ENCODE assay signal across 28 mouse cellular contexts in the genomic region with DNA sequence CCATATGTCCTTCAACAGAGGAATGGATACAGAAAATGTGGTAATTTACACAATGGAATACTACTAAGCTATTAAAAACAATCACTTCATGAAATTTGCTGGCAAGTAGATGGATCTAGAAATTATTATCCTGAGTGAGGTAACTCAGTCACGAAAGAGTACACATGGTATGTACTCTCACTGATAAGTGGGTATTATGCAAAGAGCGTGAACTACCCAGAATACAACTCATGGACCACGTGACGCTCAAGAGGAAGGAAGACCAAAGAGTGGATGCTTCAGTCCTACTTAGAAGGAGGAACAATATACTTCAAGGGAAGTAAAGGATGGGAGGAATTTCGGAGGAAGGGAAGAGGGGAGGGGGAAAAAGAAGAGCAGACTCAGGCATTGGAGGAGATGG.
"Had no signal": no experiment of that assay in that cellular context is flagged by ENCODE, and none has a peak within 500 bp of the region (broad histone marks: within the 10 kb centered on the region; RNA-seq: fewer than 3 reads in every experiment).

No protein-coding gene starts in this region.

- H3K27me3 ChIP-seq: limb, embryonic 12.5 days; limb, embryonic 13.5 days; limb, embryonic 15.5 days; liver, embryonic 12.5 days; liver, embryonic 13.5 days; liver, embryonic 15.5 days; lung, embryonic 15.5 days; megakaryocyte, embryonic 14.5 days; midbrain, embryonic 12.5 days; midbrain, embryonic 13.5 days; midbrain, embryonic 15.5 days; neural tube, embryonic 12.5 days had no signal

- H3K4me3 ChIP-seq: left cerebral cortex, adult 2 months; limb, embryonic 10.5 days; limb, embryonic 12.5 days; limb, embryonic 13.5 days; limb, embryonic 15.5 days; liver, embryonic 12.5 days; liver, embryonic 13.5 days; liver, embryonic 15.5 days; lung, embryonic 15.5 days; megakaryocyte, embryonic 14.5 days; midbrain, embryonic 10.5 days; midbrain, embryonic 12.5 days; midbrain, embryonic 13.5 days; midbrain, embryonic 15.5 days; myocyte; neural tube, embryonic 12.5 days had no signal

- H3K4me2 ChIP-seq: limb, embryonic 12.5 days; limb, embryonic 13.5 days; limb, embryonic 15.5 days; liver, embryonic 11.5 days; liver, embryonic 12.5 days; liver, embryonic 13.5 days; liver, embryonic 15.5 days; lung, embryonic 14.5 days; lung, embryonic 15.5 days; midbrain, embryonic 11.5 days; midbrain, embryonic 12.5 days; midbrain, embryonic 13.5 days; midbrain, embryonic 15.5 days; neural tube, embryonic 12.5 days had no signal

- H3K9me3 ChIP-seq: limb, embryonic 10.5 days; limb, embryonic 12.5 days; limb, embryonic 13.5 days; limb, embryonic 15.5 days; liver, embryonic 12.5 days; liver, embryonic 13.5 days; liver, embryonic 15.5 days; lung, embryonic 15.5 days; megakaryocyte, embryonic 14.5 days; midbrain, embryonic 10.5 days; midbrain, embryonic 12.5 days; midbrain, embryonic 13.5 days; midbrain, embryonic 15.5 days; neural tube, embryonic 12.5 days had no signal

- H3K9ac ChIP-seq: limb, embryonic 12.5 days; limb, embryonic 13.5 days; limb, embryonic 15.5 days; liver, embryonic 12.5 days; liver, embryonic 13.5 days; liver, embryonic 14.5 days; liver, embryonic 15.5 days; liver, postnatal 0 days; lung, embryonic 14.5 days; lung, embryonic 15.5 days; midbrain, embryonic 12.5 days; midbrain, embryonic 13.5 days; midbrain, embryonic 15.5 days; neural tube, embryonic 12.5 days had no signal

- H3K4me1 ChIP-seq: midbrain, embryonic 10.5 days; midbrain, embryonic 12.5 days; midbrain, embryonic 13.5 days; midbrain, embryonic 15.5 days had no signal

- DNase-seq: layer of hippocampus, postnatal 36 days; left cerebral cortex, postnatal 4 days; liver; liver, embryonic 13.5 days; liver, postnatal 0 days; lung, embryonic 14.5 days; lung, postnatal 10 days; midbrain, embryonic 14.5 days had no signal

- ATAC-seq: liver, embryonic 12.5 days; liver, postnatal 0 days; midbrain, embryonic 13.5 days; midbrain, embryonic 15.5 days; midbrain, embryonic 16.5 days had no signal

- H3K27ac ChIP-seq: left cerebral cortex, adult 2 months; limb, embryonic 10.5 days; limb, embryonic 12.5 days; limb, embryonic 13.5 days; limb, embryonic 15.5 days; liver, embryonic 12.5 days; liver, embryonic 13.5 days; liver, embryonic 14.5 days; liver, embryonic 15.5 days; lung, embryonic 15.5 days; macrophage; midbrain, embryonic 10.5 days; midbrain, embryonic 12.5 days; midbrain, embryonic 13.5 days; midbrain, embryonic 15.5 days; neural tube, embryonic 12.5 days had no signal

- H3K36me3 ChIP-seq: limb, embryonic 10.5 days; limb, embryonic 12.5 days; limb, embryonic 13.5 days; limb, embryonic 15.5 days; liver, embryonic 12.5 days; liver, embryonic 13.5 days; liver, embryonic 15.5 days; lung, embryonic 15.5 days; midbrain, embryonic 10.5 days; midbrain, embryonic 12.5 days; midbrain, embryonic 13.5 days; midbrain, embryonic 15.5 days; neural tube, embryonic 12.5 days had no signal
